Mouse (Mus musculus): Measurements from ENCODE around the gene Arrdc5.
A peak's percentile ranks its signal among the peaks of the same experiment; 100 is the strongest.

Gene Arrdc5

DNA sequence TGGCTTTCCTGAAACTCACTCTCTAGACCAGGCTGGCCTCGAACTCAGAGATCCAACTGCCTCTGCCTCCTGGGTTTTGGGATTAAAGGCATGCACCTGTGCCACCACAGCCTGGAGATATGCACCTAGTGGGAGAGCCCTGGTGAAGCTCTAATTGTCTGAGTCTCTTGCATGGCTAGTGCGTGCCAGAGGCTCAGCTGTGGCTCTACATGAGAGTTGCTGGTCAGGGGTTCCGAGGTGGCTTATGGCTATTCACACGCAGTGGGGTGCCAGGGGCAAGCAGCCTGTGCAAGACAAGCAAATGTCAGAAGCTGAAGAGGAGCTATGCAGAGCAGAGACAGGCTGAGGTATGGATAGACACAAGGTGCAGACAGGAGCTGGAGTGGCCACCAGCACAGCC lies 45.4 kb downstream of the Arrdc5 start:
- no peak for DNase-seq

- peak in 1 of 2 experiments; percentile 37 for DNase-seq
These were observed 48.8 kb downstream of the Arrdc5 start for GRCm38 (mm10) chr17:56251136-56251829.

DNA sequence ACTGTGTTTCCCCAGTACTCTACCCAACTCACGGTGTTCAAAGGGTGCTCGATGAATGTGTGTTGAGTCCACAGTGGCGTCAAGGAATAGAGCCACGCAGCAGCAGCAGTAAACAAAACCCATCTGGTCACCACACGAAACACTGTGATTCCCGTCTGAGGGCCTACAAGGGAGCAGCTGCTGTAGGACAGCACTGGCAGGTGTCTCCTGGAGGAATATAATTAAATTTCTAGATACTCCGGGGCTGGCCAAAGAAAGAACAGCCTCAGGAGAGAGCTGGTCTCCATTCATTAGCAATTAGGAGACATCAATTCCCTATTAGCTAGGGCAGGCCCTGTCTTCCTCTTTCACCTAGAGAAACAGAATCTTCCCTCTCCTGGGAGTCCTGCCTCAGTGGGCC lies 54.5 kb downstream of the Arrdc5 start:
- DNase-seq: no peak

Measured in thymus, adult 18-20 months (tissue).